Mouse (Mus musculus): Measurements from ENCODE around the gene Nsun3. TPM values are rescaled to one million over a fixed set of nuclear protein-coding genes. Genes with fewer than 3 reads are reported as not detected.

Nsun3 gene
- total and polyA plus RNA-seq, 2 experiments from 2014 or later = 8.6 to 9.9 TPM

GRCm38 (mm10) chr16:62690436-62690835, 96.2 kb downstream of the Nsun3 start:
- Histone ChIP-seq H3K9me3 (ENCODE audit: low read length) (no peaks in the 10 kb centered on the region), H3K36me3 (ENCODE audit: insufficient read depth, low read length) (no peaks in the 10 kb centered on the region), H3K4me1 (ENCODE audit: insufficient read depth, low read length) (no peaks in the 10 kb centered on the region), H3K4me2 (ENCODE audit: low read depth, low read length) (no peak overlapping the region), H3K27me3 (ENCODE audit: insufficient read depth, low read length) (no peaks in the 10 kb centered on the region), H3K27ac (no peak overlapping the region), H3K4me3 (ENCODE audit: low read length) (no peak overlapping the region), H3K9ac (replicated peaks; ENCODE audit: low read length) (no peak overlapping the region)
- TF ChIP-seq CTCF (IDR thresholded peaks at IDR 0.05; ENCODE audit: low read depth) = no peak
- DNase-seq (ENCODE audit: low spot score) (no peak), ATAC-seq (no peak)
- 58% methylated on average over 8 of the region's 8 CpGs for WGBS

GRCm38 (mm10) chr16:62686073-62686472, 100.5 kb downstream of the Nsun3 start:
- Histone ChIP-seq H3K9ac (replicated peaks; ENCODE audit: low read length) (no peak overlapping the region), H3K4me1 (ENCODE audit: insufficient read depth, low read length) (no peaks in the 10 kb centered on the region), H3K9me3 (ENCODE audit: low read length) (no peaks in the 10 kb centered on the region), H3K27me3 (ENCODE audit: insufficient read depth, low read length) (no peaks in the 10 kb centered on the region), H3K4me2 (ENCODE audit: low read depth, low read length) (no peak overlapping the region), H3K36me3 (ENCODE audit: insufficient read depth, low read length) (no peaks in the 10 kb centered on the region), H3K4me3 (ENCODE audit: low read length) (no peak overlapping the region), H3K27ac (no peak overlapping the region)
- DNase-seq (ENCODE audit: low spot score) (no peak), ATAC-seq (no peak)
- 55% methylated on average over 2 of the region's 2 CpGs for WGBS
- TF ChIP-seq CTCF (IDR thresholded peaks at IDR 0.05; ENCODE audit: low read depth) = no peak

- no peak overlapping the region for H3K9ac ChIP-seq (replicated peaks; ENCODE audit: low read length)
- DNase-seq (ENCODE audit: low spot score) (no peak), ATAC-seq (no peak)
- WGBS = 79% methylated on average over 4 of the region's 4 CpGs
- H3K36me3 ChIP-seq (ENCODE audit: insufficient read depth, low read length) = no peaks in the 10 kb centered on the region
- H3K27me3 ChIP-seq (ENCODE audit: insufficient read depth, low read length) = no peaks in the 10 kb centered on the region
- H3K4me2 ChIP-seq (ENCODE audit: low read depth, low read length) = no peak overlapping the region
- no peaks in the 10 kb centered on the region for H3K9me3 ChIP-seq (ENCODE audit: low read length)
- no peak overlapping the region for H3K4me3 ChIP-seq (ENCODE audit: low read length)
- no peaks in the 10 kb centered on the region for H3K4me1 ChIP-seq (ENCODE audit: insufficient read depth, low read length)
- no peak overlapping the region for H3K27ac ChIP-seq
- TF ChIP-seq CTCF (IDR thresholded peaks at IDR 0.05; ENCODE audit: low read depth) = no peak
These were observed 101.1 kb downstream of the Nsun3 start for GRCm38 (mm10) chr16:62685494-62685893.

Small RNAs within 50 kb of the gene (microRNA-seq; reads per million reads assigned to microRNA genes)
- 0 reads per million in 2 experiments for gene Gm25986

Other genes with a start within 250 kb of the Nsun3 start
- not detected in 2 replicates for gene Stx19, start 27.9 kb upstream of the Nsun3 start, total RNA-seq (2014; rRNA removed)
- gene Stx19, start 27.9 kb upstream of the Nsun3 start, polyA plus RNA-seq (2015; fragmentation: Nextera tagmentation; extraction: Ambion mirVana) = 0.16 TPM in 2 replicates
- gene Arl13b, start 60.2 kb upstream of the Nsun3 start, total RNA-seq (2014; rRNA removed) = 7.0 and 11.2 TPM in 2 replicates
- 12.3 TPM in 2 replicates for gene Arl13b, start 60.2 kb upstream of the Nsun3 start, polyA plus RNA-seq (2015; fragmentation: Nextera tagmentation; extraction: Ambion mirVana)
- 6.5 and 8.0 TPM in 2 replicates for gene Pros1, start 67.5 kb upstream of the Nsun3 start, total RNA-seq (2014; rRNA removed)
- gene Pros1, start 67.5 kb upstream of the Nsun3 start, polyA plus RNA-seq (2015; fragmentation: Nextera tagmentation; extraction: Ambion mirVana) = 10.6 and 11.8 TPM in 2 replicates

Measured in hindbrain, postnatal 0 days (tissue).